Mouse (Mus musculus): Measurements from ENCODE around the gene Comp. TPM values are rescaled to one million over a fixed set of nuclear protein-coding genes. Genes with fewer than 3 reads are reported as not detected.

The Comp gene
- 1.3 and 1.6 TPM in 2 replicates for polyA plus RNA-seq (2015; fragmentation: Nextera tagmentation; extraction: Ambion mirVana)

DNA sequence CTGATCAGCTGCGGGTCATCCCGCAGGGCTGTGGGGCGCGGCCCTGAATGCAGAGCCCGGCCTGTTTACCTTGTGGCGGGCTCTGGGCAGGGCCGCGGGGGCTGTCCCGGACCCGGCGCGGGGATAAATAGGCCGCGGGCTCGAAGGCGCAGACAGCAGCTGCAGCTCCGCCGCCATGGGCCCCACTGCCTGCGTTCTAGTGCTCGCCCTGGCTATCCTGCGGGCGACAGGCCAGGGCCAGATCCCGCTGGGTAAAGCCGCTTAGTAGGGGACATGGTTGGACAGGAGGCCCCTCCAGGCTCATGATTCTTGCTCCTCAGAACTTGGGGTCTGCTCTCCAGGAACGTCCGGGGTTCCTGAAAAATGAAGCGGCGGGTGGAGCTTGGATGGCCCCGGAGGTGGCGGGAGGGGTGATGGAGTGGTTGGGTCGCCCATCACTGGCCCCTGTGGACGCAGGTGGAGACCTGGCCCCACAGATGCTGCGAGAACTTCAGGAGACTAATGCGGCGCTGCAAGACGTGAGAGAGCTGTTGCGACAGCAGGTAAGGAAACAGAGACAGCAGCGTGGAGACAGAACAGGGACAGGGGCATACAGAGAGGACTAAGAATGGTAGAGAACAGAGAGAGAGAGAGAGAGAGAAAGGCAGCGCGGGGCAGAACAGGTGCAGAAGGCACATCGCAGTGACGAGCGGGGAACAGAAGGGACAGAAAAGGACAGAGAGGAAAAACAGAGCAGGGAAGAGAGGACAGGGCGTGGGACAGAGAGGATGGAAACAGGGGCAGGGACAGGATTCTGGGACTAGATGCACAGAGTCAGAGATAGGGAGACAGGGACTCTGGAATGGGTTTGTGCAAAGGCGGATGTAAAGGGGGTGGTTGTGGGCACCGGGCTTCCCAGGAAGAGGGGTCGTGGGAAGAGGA is at the start of gene Comp:
Gene Comp, plus strand, starts transcription at position 162 of the 921 bp plus-strand sequence.
- peak within 1 kb of the TSS; percentile 56 for H3K4me2 ChIP-seq (ENCODE audit: low read depth, low read length)
- peak; percentile 14; the same call in 1 of the 2 replicates for ATAC-seq (ENCODE audit: low read depth)
- peaks cover 33% of the 10 kb centered on the region for H3K4me1 ChIP-seq (ENCODE audit: control insufficient read depth, low read depth, low read length)
- WGBS (ENCODE audit: insufficient replicate concordance): 4% methylated on average over 47 of the region's 47 CpGs
- no peak within 1 kb of the TSS for H3K27ac ChIP-seq (ENCODE audit: low read length)
- peak within 1 kb of the TSS; percentile 46 for H3K4me3 ChIP-seq (ENCODE audit: low read depth, low read length)
- no peaks in the 10 kb centered on the region for H3K36me3 ChIP-seq (ENCODE audit: control insufficient read depth, insufficient read depth)
- H3K27me3 ChIP-seq (ENCODE audit: control insufficient read depth, insufficient read depth, low read depth, low read length): peaks cover 71% of the 10 kb centered on the region
- H3K9me3 ChIP-seq (replicated peaks; ENCODE audit: control insufficient read depth, low read length): no peaks in the 10 kb centered on the region
- H3K9ac ChIP-seq (ENCODE audit: low read depth, low read length): no peak within 1 kb of the TSS

GRCm38 (mm10) chr8:70323716-70324115 is 49.6 kb upstream of the Comp start:
- no peaks in the 10 kb centered on the region for H3K27me3 ChIP-seq (ENCODE audit: control insufficient read depth, insufficient read depth, low read depth, low read length)
- H3K4me2 ChIP-seq (ENCODE audit: low read depth, low read length): no peak overlapping the region
- H3K4me1 ChIP-seq (ENCODE audit: control insufficient read depth, low read depth, low read length): peaks cover 7% of the 10 kb centered on the region
- WGBS (ENCODE audit: insufficient replicate concordance): 74% methylated on average over 3 of the region's 3 CpGs
- H3K9me3 ChIP-seq (replicated peaks; ENCODE audit: control insufficient read depth, low read length): no peaks in the 10 kb centered on the region
- ATAC-seq (ENCODE audit: low read depth): no peak
- H3K27ac ChIP-seq (ENCODE audit: low read length): no peak overlapping the region
- no peak overlapping the region for H3K9ac ChIP-seq (ENCODE audit: low read depth, low read length)
- no peak overlapping the region for H3K4me3 ChIP-seq (ENCODE audit: low read depth, low read length)
- no peaks in the 10 kb centered on the region for H3K36me3 ChIP-seq (ENCODE audit: control insufficient read depth, insufficient read depth)

DNA sequence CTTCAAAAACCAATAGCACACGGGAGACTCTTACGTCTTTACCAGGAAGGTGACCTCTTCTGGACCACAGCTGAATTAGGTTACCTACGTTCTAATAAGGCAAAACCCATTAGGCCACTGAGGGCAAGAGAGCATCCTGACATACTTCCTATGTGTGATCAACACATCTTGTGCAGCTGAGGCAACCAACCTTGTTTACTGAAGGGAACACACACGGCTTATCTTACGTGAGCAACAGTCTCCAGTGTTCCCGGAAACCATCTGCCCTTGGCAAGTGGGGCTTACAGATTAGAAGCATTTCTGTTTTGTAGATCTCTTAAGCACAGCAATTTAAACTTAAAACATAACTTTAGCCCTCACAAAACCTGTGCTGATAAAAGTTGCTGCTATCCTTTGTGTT is 45.8 kb upstream of the Comp start:
- Histone ChIP-seq H3K27me3 (ENCODE audit: control insufficient read depth, insufficient read depth, low read depth, low read length) (no peaks in the 10 kb centered on the region), H3K4me2 (ENCODE audit: low read depth, low read length) (peak overlapping the region; percentile 14; the same call in 1 of the 2 replicates), H3K27ac (ENCODE audit: low read length) (peak overlapping the region; percentile 83), H3K4me3 (ENCODE audit: low read depth, low read length) (no peak overlapping the region), H3K36me3 (ENCODE audit: control insufficient read depth, insufficient read depth) (peaks cover 18% of the 10 kb centered on the region), H3K9me3 (replicated peaks; ENCODE audit: control insufficient read depth, low read length) (no peaks in the 10 kb centered on the region), H3K9ac (ENCODE audit: low read depth, low read length) (no peak overlapping the region), H3K4me1 (ENCODE audit: control insufficient read depth, low read depth, low read length) (peaks cover 25% of the 10 kb centered on the region)
- 65% methylated on average over 6 of the region's 6 CpGs for WGBS (ENCODE audit: insufficient replicate concordance)
- ATAC-seq (ENCODE audit: low read depth): peak; percentile 72

- WGBS (ENCODE audit: insufficient replicate concordance): 40% methylated on average over 14 of the region's 14 CpGs
- no peak within 1 kb of the TSS for H3K9ac ChIP-seq (ENCODE audit: low read depth, low read length)
- ATAC-seq (ENCODE audit: low read depth): no peak
Measured at GRCm38 (mm10) chr8:70329124-70329834, 44.1 kb upstream of the Comp start, which contains the start of gene Gdf1. Gdf1 (plus strand) TSS chr8:70329817.

GRCm38 (mm10) chr8:70329835-70330740 is 43.3 kb upstream of the Comp start:
- Histone ChIP-seq H3K4me1 (ENCODE audit: control insufficient read depth, low read depth, low read length) (peaks cover 25% of the 10 kb centered on the region), H3K4me2 (ENCODE audit: low read depth, low read length) (no peak overlapping the region), H3K27me3 (ENCODE audit: control insufficient read depth, insufficient read depth, low read depth, low read length) (no peaks in the 10 kb centered on the region), H3K4me3 (ENCODE audit: low read depth, low read length) (no peak overlapping the region), H3K9ac (ENCODE audit: low read depth, low read length) (no peak overlapping the region), H3K27ac (ENCODE audit: low read length) (no peak overlapping the region), H3K36me3 (ENCODE audit: control insufficient read depth, insufficient read depth) (peaks cover 43% of the 10 kb centered on the region), H3K9me3 (replicated peaks; ENCODE audit: control insufficient read depth, low read length) (no peaks in the 10 kb centered on the region)
- ATAC-seq (ENCODE audit: low read depth): no peak
- 13% methylated on average over 45 of the region's 45 CpGs for whole genome bisulfite sequencing (ENCODE audit: insufficient replicate concordance)

More at GRCm38 (mm10) chr8:70329124-70329834, 44.1 kb upstream of the Comp start, which contains the start of gene Gdf1:
- Histone ChIP-seq H3K4me1 (ENCODE audit: control insufficient read depth, low read depth, low read length) (peaks cover 25% of the 10 kb centered on the region), H3K27me3 (ENCODE audit: control insufficient read depth, insufficient read depth, low read depth, low read length) (no peaks in the 10 kb centered on the region), H3K4me2 (ENCODE audit: low read depth, low read length) (no peak within 1 kb of the TSS), H3K4me3 (ENCODE audit: low read depth, low read length) (no peak within 1 kb of the TSS), H3K27ac (ENCODE audit: low read length) (peak within 1 kb of the TSS; percentile 83), H3K9me3 (replicated peaks; ENCODE audit: control insufficient read depth, low read length) (no peaks in the 10 kb centered on the region), H3K36me3 (ENCODE audit: control insufficient read depth, insufficient read depth) (peaks cover 35% of the 10 kb centered on the region)

DNA sequence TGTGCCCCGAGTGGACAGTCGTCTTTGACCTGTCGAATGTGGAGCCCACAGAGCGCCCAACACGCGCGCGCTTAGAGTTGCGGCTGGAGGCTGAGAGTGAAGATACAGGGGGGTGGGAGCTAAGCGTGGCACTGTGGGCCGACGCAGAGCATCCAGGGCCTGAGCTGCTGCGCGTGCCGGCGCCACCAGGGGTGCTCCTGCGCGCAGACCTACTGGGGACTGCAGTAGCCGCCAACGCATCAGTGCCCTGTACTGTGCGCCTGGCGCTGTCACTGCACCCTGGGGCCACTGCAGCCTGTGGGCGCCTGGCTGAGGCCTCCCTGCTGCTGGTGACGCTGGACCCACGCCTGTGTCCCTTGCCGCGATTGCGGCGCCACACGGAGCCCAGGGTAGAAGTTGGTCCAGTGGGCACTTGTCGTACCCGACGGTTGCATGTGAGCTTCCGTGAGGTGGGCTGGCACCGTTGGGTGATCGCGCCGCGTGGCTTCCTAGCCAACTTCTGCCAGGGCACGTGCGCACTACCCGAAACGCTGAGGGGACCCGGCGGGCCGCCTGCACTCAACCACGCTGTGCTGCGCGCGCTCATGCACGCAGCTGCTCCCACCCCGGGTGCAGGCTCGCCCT is 42.5 kb upstream of the Comp start:
- H3K4me1 ChIP-seq (ENCODE audit: control insufficient read depth, low read depth, low read length): peaks cover 25% of the 10 kb centered on the region
- WGBS (ENCODE audit: insufficient replicate concordance): 54% methylated on average over 53 of the region's 53 CpGs
- no peak overlapping the region for H3K9ac ChIP-seq (ENCODE audit: low read depth, low read length)
- peaks cover 51% of the 10 kb centered on the region for H3K36me3 ChIP-seq (ENCODE audit: control insufficient read depth, insufficient read depth)
- no peak overlapping the region for H3K4me2 ChIP-seq (ENCODE audit: low read depth, low read length)
- H3K9me3 ChIP-seq (replicated peaks; ENCODE audit: control insufficient read depth, low read length): no peaks in the 10 kb centered on the region
- no peaks in the 10 kb centered on the region for H3K27me3 ChIP-seq (ENCODE audit: control insufficient read depth, insufficient read depth, low read depth, low read length)
- no peak overlapping the region for H3K4me3 ChIP-seq (ENCODE audit: low read depth, low read length)
- ATAC-seq (ENCODE audit: low read depth): peak; percentile 43; the same call in 1 of the 2 replicates
- no peak overlapping the region for H3K27ac ChIP-seq (ENCODE audit: low read length)

DNA sequence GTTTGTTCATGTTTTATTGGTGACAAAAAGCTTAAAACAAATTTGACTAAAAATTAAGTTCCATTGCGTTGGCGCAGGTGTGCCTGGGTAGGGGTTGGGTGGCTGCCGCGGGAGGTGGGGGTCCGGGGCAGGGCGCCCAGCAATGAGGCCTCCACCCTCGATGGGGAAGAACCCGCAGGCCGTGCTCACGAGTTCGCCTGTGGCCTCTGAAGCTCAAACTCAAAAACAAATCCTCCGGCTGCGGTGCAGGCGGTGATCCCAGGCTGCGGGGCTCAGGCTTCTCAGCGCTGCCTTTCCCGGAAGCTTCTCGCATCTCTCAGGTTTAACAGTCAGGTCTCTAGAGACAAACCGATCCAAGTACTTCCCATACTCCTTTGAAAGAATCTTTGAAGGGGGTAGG is 41.8 kb upstream of the Comp start:
- H3K9ac ChIP-seq (ENCODE audit: low read depth, low read length): no peak overlapping the region
- H3K4me1 ChIP-seq (ENCODE audit: control insufficient read depth, low read depth, low read length): peaks cover 25% of the 10 kb centered on the region
- no peaks in the 10 kb centered on the region for H3K27me3 ChIP-seq (ENCODE audit: control insufficient read depth, insufficient read depth, low read depth, low read length)
- no peak overlapping the region for H3K27ac ChIP-seq (ENCODE audit: low read length)
- no peak for ATAC-seq (ENCODE audit: low read depth)
- no peaks in the 10 kb centered on the region for H3K9me3 ChIP-seq (replicated peaks; ENCODE audit: control insufficient read depth, low read length)
- WGBS (ENCODE audit: insufficient replicate concordance): 91% methylated on average over 19 of the region's 19 CpGs
- no peak overlapping the region for H3K4me2 ChIP-seq (ENCODE audit: low read depth, low read length)
- no peak overlapping the region for H3K4me3 ChIP-seq (ENCODE audit: low read depth, low read length)
- H3K36me3 ChIP-seq (ENCODE audit: control insufficient read depth, insufficient read depth): peaks cover 58% of the 10 kb centered on the region
